10 mouse cellular contexts compared by ENCODE assay signal in genomic region chr16:41729911-41730310, GRCm38 (mm10).
"Had no signal": no experiment of that assay in that cellular context is flagged by ENCODE, and none has a peak within 500 bp of the region (broad histone marks: within the 10 kb centered on the region; RNA-seq: fewer than 3 reads in every experiment).

No protein-coding gene starts in this region.

- H3K36me3 ChIP-seq: limb, embryonic 13.5 days; midbrain, embryonic 12.5 days; neural tube, embryonic 13.5 days had no signal

- H3K27ac ChIP-seq: limb, embryonic 13.5 days; liver, embryonic 14.5 days; midbrain, embryonic 12.5 days had no signal

- H3K9me3 ChIP-seq: limb, embryonic 13.5 days; midbrain, embryonic 12.5 days; neural tube, embryonic 13.5 days had no signal

- H3K4me1 ChIP-seq: limb, embryonic 13.5 days had no signal

- H3K9ac ChIP-seq: limb, embryonic 13.5 days; liver, embryonic 14.5 days; midbrain, embryonic 12.5 days; neural tube, embryonic 13.5 days had no signal

- H3K27me3 ChIP-seq: limb, embryonic 13.5 days; midbrain, embryonic 12.5 days; neural tube, embryonic 13.5 days had no signal

- DNase-seq: kidney, postnatal 10 days; kidney, postnatal 4 days; lung, adult 18-20 months; spleen, adult 18-20 months; thymus, adult 18-20 months; thymus, postnatal 14 days had no signal

- H3K4me2 ChIP-seq: limb, embryonic 13.5 days; midbrain, embryonic 12.5 days; neural tube, embryonic 13.5 days had no signal

- H3K4me3 ChIP-seq: limb, embryonic 13.5 days; midbrain, embryonic 12.5 days; neural tube, embryonic 13.5 days had no signal
